Mouse (Mus musculus): ENCODE measurements at regions not wholly inside any gene's neighbourhood (a gene's known extent, or its start where the extent isn't known, plus 50 kb on each side); places are given as distances from the start of the nearest gene placed in this dataset.

- Histone ChIP-seq H3K27ac (ENCODE audit: low read depth, low read length) (no peak overlapping the region), H3K27me3 (replicated peaks; ENCODE audit: control insufficient read depth, insufficient read depth, low read length) (no peaks in the 10 kb centered on the region), H3K4me2 (replicated peaks; ENCODE audit: low read depth) (no peak overlapping the region), H3K36me3 (ENCODE audit: control insufficient read depth, insufficient read depth) (no peaks in the 10 kb centered on the region), H3K9me3 (ENCODE audit: control insufficient read depth) (no peaks in the 10 kb centered on the region), H3K9ac (ENCODE audit: low read depth, low read length) (no peak overlapping the region), H3K4me1 (replicated peaks; ENCODE audit: control insufficient read depth, insufficient read depth, low read length) (no peaks in the 10 kb centered on the region), H3K4me3 (ENCODE audit: low read depth, low read length) (no peak overlapping the region)
- ATAC-seq: no peak
- TF ChIP-seq CTCF (IDR thresholded peaks at IDR 0.05; ENCODE audit: low read depth): peak; percentile 44
- 49% methylated on average over 1 of the region's 1 CpGs for WGBS
Measured at GRCm38 (mm10) chr14:114685133-114685532, 406.9 kb upstream of the Gpc5 start.

- ATAC-seq: no peak
- Histone ChIP-seq H3K4me1 (replicated peaks; ENCODE audit: control insufficient read depth, insufficient read depth, low read length) (no peaks in the 10 kb centered on the region), H3K4me3 (ENCODE audit: low read depth, low read length) (no peak overlapping the region), H3K27me3 (replicated peaks; ENCODE audit: control insufficient read depth, insufficient read depth, low read length) (no peaks in the 10 kb centered on the region), H3K9me3 (ENCODE audit: control insufficient read depth) (no peaks in the 10 kb centered on the region), H3K36me3 (ENCODE audit: control insufficient read depth, insufficient read depth) (no peaks in the 10 kb centered on the region), H3K27ac (ENCODE audit: low read depth, low read length) (no peak overlapping the region), H3K4me2 (replicated peaks; ENCODE audit: low read depth) (no peak overlapping the region), H3K9ac (ENCODE audit: low read depth, low read length) (no peak overlapping the region)
- WGBS: 50% methylated on average over 1 of the region's 1 CpGs
- no peak for TF ChIP-seq CTCF (IDR thresholded peaks at IDR 0.05; ENCODE audit: low read depth)
Measured at GRCm38 (mm10) chr14:114694930-114695329, 397.1 kb upstream of the Gpc5 start.

- WGBS: 62% methylated on average over 4 of the region's 4 CpGs
- no peaks in the 10 kb centered on the region for H3K9me3 ChIP-seq (ENCODE audit: control insufficient read depth)
- H3K4me3 ChIP-seq (ENCODE audit: low read depth, low read length): no peak overlapping the region
- H3K36me3 ChIP-seq (ENCODE audit: control insufficient read depth, insufficient read depth): no peaks in the 10 kb centered on the region
- no peak overlapping the region for H3K4me2 ChIP-seq (replicated peaks; ENCODE audit: low read depth)
- TF ChIP-seq CTCF (IDR thresholded peaks at IDR 0.05; ENCODE audit: low read depth): no peak
- no peaks in the 10 kb centered on the region for H3K4me1 ChIP-seq (replicated peaks; ENCODE audit: control insufficient read depth, insufficient read depth, low read length)
- ATAC-seq: no peak
- H3K27ac ChIP-seq (ENCODE audit: low read depth, low read length): no peak overlapping the region
- no peak overlapping the region for H3K9ac ChIP-seq (ENCODE audit: low read depth, low read length)
- H3K27me3 ChIP-seq (replicated peaks; ENCODE audit: control insufficient read depth, insufficient read depth, low read length): no peaks in the 10 kb centered on the region
Measured at GRCm38 (mm10) chr14:114697543-114697942, 394.5 kb upstream of the Gpc5 start.

GRCm38 (mm10) chr14:114723080-114723479, 368.9 kb upstream of the Gpc5 start:
- ATAC-seq: no peak

GRCm38 (mm10) chr14:114767323-114767722, 324.7 kb upstream of the Gpc5 start:
- no peak overlapping the region for H3K9ac ChIP-seq (ENCODE audit: low read depth, low read length)
- H3K36me3 ChIP-seq (ENCODE audit: control insufficient read depth, insufficient read depth): no peaks in the 10 kb centered on the region
- no peak overlapping the region for H3K4me2 ChIP-seq (replicated peaks; ENCODE audit: low read depth)
- no peaks in the 10 kb centered on the region for H3K4me1 ChIP-seq (replicated peaks; ENCODE audit: control insufficient read depth, insufficient read depth, low read length)
- no peak for ATAC-seq
- H3K27ac ChIP-seq (ENCODE audit: low read depth, low read length): no peak overlapping the region
- 80% methylated on average over 5 of the region's 5 CpGs for WGBS
- H3K9me3 ChIP-seq (ENCODE audit: control insufficient read depth): no peaks in the 10 kb centered on the region
- H3K4me3 ChIP-seq (ENCODE audit: low read depth, low read length): no peak overlapping the region
- H3K27me3 ChIP-seq (replicated peaks; ENCODE audit: control insufficient read depth, insufficient read depth, low read length): no peaks in the 10 kb centered on the region
- TF ChIP-seq CTCF (IDR thresholded peaks at IDR 0.05; ENCODE audit: low read depth): no peak

More at GRCm38 (mm10) chr14:114723080-114723479, 368.9 kb upstream of the Gpc5 start:
- Histone ChIP-seq H3K27me3 (replicated peaks; ENCODE audit: control insufficient read depth, insufficient read depth, low read length) (no peaks in the 10 kb centered on the region), H3K9ac (ENCODE audit: low read depth, low read length) (no peak overlapping the region), H3K9me3 (ENCODE audit: control insufficient read depth) (no peaks in the 10 kb centered on the region), H3K4me2 (replicated peaks; ENCODE audit: low read depth) (no peak overlapping the region), H3K4me1 (replicated peaks; ENCODE audit: control insufficient read depth, insufficient read depth, low read length) (no peaks in the 10 kb centered on the region), H3K36me3 (ENCODE audit: control insufficient read depth, insufficient read depth) (no peaks in the 10 kb centered on the region), H3K27ac (ENCODE audit: low read depth, low read length) (no peak overlapping the region), H3K4me3 (ENCODE audit: low read depth, low read length) (no peak overlapping the region)
- no peak for TF ChIP-seq CTCF (IDR thresholded peaks at IDR 0.05; ENCODE audit: low read depth)
- 42% methylated on average over 1 of the region's 1 CpGs for WGBS

GRCm38 (mm10) chr14:114776723-114777122, 315.3 kb upstream of the Gpc5 start:
- Histone ChIP-seq H3K4me2 (replicated peaks; ENCODE audit: low read depth) (no peak overlapping the region), H3K27ac (ENCODE audit: low read depth, low read length) (no peak overlapping the region), H3K4me3 (ENCODE audit: low read depth, low read length) (no peak overlapping the region), H3K4me1 (replicated peaks; ENCODE audit: control insufficient read depth, insufficient read depth, low read length) (no peaks in the 10 kb centered on the region), H3K9me3 (ENCODE audit: control insufficient read depth) (no peaks in the 10 kb centered on the region), H3K36me3 (ENCODE audit: control insufficient read depth, insufficient read depth) (no peaks in the 10 kb centered on the region), H3K27me3 (replicated peaks; ENCODE audit: control insufficient read depth, insufficient read depth, low read length) (no peaks in the 10 kb centered on the region), H3K9ac (ENCODE audit: low read depth, low read length) (no peak overlapping the region)
- no peak for TF ChIP-seq CTCF (IDR thresholded peaks at IDR 0.05; ENCODE audit: low read depth)
- 63% methylated on average over 2 of the region's 2 CpGs for WGBS
- ATAC-seq: no peak

- no peaks in the 10 kb centered on the region for H3K4me1 ChIP-seq (replicated peaks; ENCODE audit: control insufficient read depth, insufficient read depth, low read length)
- no peak for ATAC-seq
- TF ChIP-seq CTCF (IDR thresholded peaks at IDR 0.05; ENCODE audit: low read depth): no peak
- H3K9ac ChIP-seq (ENCODE audit: low read depth, low read length): no peak overlapping the region
- no peak overlapping the region for H3K27ac ChIP-seq (ENCODE audit: low read depth, low read length)
- H3K27me3 ChIP-seq (replicated peaks; ENCODE audit: control insufficient read depth, insufficient read depth, low read length): no peaks in the 10 kb centered on the region
- no peak overlapping the region for H3K4me2 ChIP-seq (replicated peaks; ENCODE audit: low read depth)
- no peaks in the 10 kb centered on the region for H3K36me3 ChIP-seq (ENCODE audit: control insufficient read depth, insufficient read depth)
- 82% methylated on average over 3 of the region's 3 CpGs for whole genome bisulfite sequencing
- H3K4me3 ChIP-seq (ENCODE audit: low read depth, low read length): no peak overlapping the region
- no peaks in the 10 kb centered on the region for H3K9me3 ChIP-seq (ENCODE audit: control insufficient read depth)
Measured at GRCm38 (mm10) chr14:114781821-114782220, 310.2 kb upstream of the Gpc5 start.
